Mouse (Mus musculus) kidney, adult 2 months (tissue): ENCODE data around the gene Cdh5.

ENCODE experiments used
- CTCF ChIP-seq: fragments of 200-500 bp; conservative IDR thresholded peaks from 2 replicates; pipeline ENCODE4 v1.5.1; 2011; ENCODE audit warnings: low read depth, mild to moderate bottlenecking, control low read depth, low read length, moderate library complexity, mixed read lengths; ENCODE audit not compliant: insufficient read depth, insufficient read length
- POLR2A ChIP-seq: fragments of 200-500 bp; IDR thresholded peaks from one replicate; pipeline ENCODE4 v1.6.1; 2011; ENCODE audit warnings: low read depth, low read length, control low read depth

- no peak for TF ChIP-seq POLR2A
- TF ChIP-seq CTCF: no peak
Measured at GRCm38 (mm10) chr8:104061989-104062820, 39.2 kb upstream of the Cdh5 start.
